Mouse (Mus musculus) MEL (cell line): ENCODE results near the gene Rtn3. TPM values are rescaled to one million over a fixed set of nuclear protein-coding genes. Genes with fewer than 3 reads are reported as not detected.

Experiments used
- DNase-seq: peaks from one replicate; pipeline ENCODE4 v3.0.0; 2011; ENCODE audit warnings: low read depth, low spot score
- H3K27ac ChIP-seq: 2 replicates; pipeline ENCODE4 v1.5.1; 2012; ENCODE audit warnings: low read depth, mild to moderate bottlenecking, control low read depth, low read length, moderate library complexity; ENCODE audit not compliant: control insufficient read depth
- H3K27me3 ChIP-seq, 2 experiments: fragments of 150-350 bp in 1 of 2; sonication (generic) in 1 of 2; 2 replicates each; pipeline ENCODE4 v1.6.1; 2012; ENCODE audit warnings: low read length in 2 of 2, mild to moderate bottlenecking in 2 of 2, improper control_type of control experiment in 1 of 2, moderate library complexity in 1 of 2; ENCODE audit not compliant: insufficient read depth in 2 of 2, control insufficient read depth in 1 of 2
- H3K36me3 ChIP-seq, 2 experiments: 2 replicates each; pipeline ENCODE4 v1.6.1; 2012 to 2014; ENCODE audit warnings: low read length in 2 of 2, improper control_type of control experiment in 1 of 2, inconsistent platforms in 1 of 2, mild to moderate bottlenecking in 1 of 2; ENCODE audit not compliant: insufficient read depth in 2 of 2, control insufficient read depth in 1 of 2
- H3K4me1 ChIP-seq, 2 experiments: fragments of 150-350 bp in 1 of 2; sonication (generic) in 1 of 2; 2 replicates each; pipeline ENCODE4 v1.6.1; 2012; ENCODE audit warnings: low read length in 2 of 2, improper control_type of control experiment in 1 of 2, mild to moderate bottlenecking in 1 of 2; ENCODE audit not compliant: insufficient read depth in 2 of 2, control insufficient read depth in 1 of 2
- H3K4me3 ChIP-seq, 2 experiments: fragments of 150-350 bp in 1 of 2; sonication (generic) in 1 of 2; 2 replicates each; pipeline ENCODE4 v1.5.1; 2012; ENCODE audit warnings: low read depth in 2 of 2, low read length in 2 of 2, mild to moderate bottlenecking in 2 of 2, moderate library complexity in 2 of 2, control low read depth in 1 of 2, improper control_type of control experiment in 1 of 2; ENCODE audit not compliant: control insufficient read depth in 1 of 2, insufficient read depth in 1 of 2
- H3K79me2 ChIP-seq: 2 replicates; pipeline ENCODE4 v1.6.1; 2012; ENCODE audit warnings: mild to moderate bottlenecking, low read length, moderate library complexity; ENCODE audit not compliant: control insufficient read depth, poor library complexity, insufficient read depth
- H3K9ac ChIP-seq: 2 replicates; pipeline ENCODE4 v1.6.1; 2012; ENCODE audit warnings: low read depth, mild to moderate bottlenecking, control low read depth, low read length, moderate library complexity; ENCODE audit not compliant: control insufficient read depth, poor library complexity, severe bottlenecking
- H3K9me3 ChIP-seq: fragments of 150-350 bp; sonication (generic); replicated peaks from 2 replicates; pipeline ENCODE4 v1.6.1; 2012; ENCODE audit warnings: mild to moderate bottlenecking, low read length, improper control_type of control experiment, moderate library complexity; ENCODE audit not compliant: insufficient read depth
- CHD2 ChIP-seq: IDR thresholded peaks from 2 replicates; pipeline ENCODE4 v1.6.1; 2011; ENCODE audit warnings: low read length, improper control_type of control experiment
- CTCF ChIP-seq, 3 experiments: IDR thresholded peaks in 2 of 3; conservative IDR thresholded peaks in 1 of 3; 2 replicates each; pipeline ENCODE4 v1.5.1; 2011 to 2012; ENCODE audit warnings: low read length in 3 of 3, low read depth in 2 of 3, mild to moderate bottlenecking in 2 of 3, improper control_type of control experiment in 1 of 3, inconsistent platforms in 1 of 3, mixed read lengths in 1 of 3, moderate library complexity in 1 of 3; ENCODE audit not compliant: control insufficient read depth in 1 of 3, insufficient read depth in 1 of 3, poor library complexity in 1 of 3, severe bottlenecking in 1 of 3
- GABPA ChIP-seq: IDR thresholded peaks from 2 replicates; pipeline ENCODE4 v1.6.1; 2012; ENCODE audit warnings: low read depth, mild to moderate bottlenecking, inconsistent platforms, low read length, improper control_type of control experiment, moderate library complexity
- MAFK ChIP-seq: IDR thresholded peaks from 2 replicates; pipeline ENCODE4 v1.6.1; 2011; ENCODE audit warnings: low read depth, mild to moderate bottlenecking, low read length, improper control_type of control experiment, borderline replicate concordance
- MAZ ChIP-seq: IDR thresholded peaks from 2 replicates; pipeline ENCODE4 v1.6.1; 2012; ENCODE audit warnings: low read depth, mild to moderate bottlenecking, inconsistent platforms, low read length, improper control_type of control experiment
- MEF2A ChIP-seq: IDR thresholded peaks from 2 replicates; pipeline ENCODE4 v1.6.1; 2014; ENCODE audit warnings: low read depth, mild to moderate bottlenecking, inconsistent platforms, low read length, improper control_type of control experiment; ENCODE audit not compliant: poor library complexity, insufficient replicate concordance, severe bottlenecking; ENCODE audit errors: extremely low read depth
- POLR2A ChIP-seq, 2 experiments: IDR thresholded peaks; 2 replicates each; pipeline ENCODE4 v1.6.1; 2011 to 2012; ENCODE audit warnings: low read length in 2 of 2, mild to moderate bottlenecking in 2 of 2, control low read depth in 1 of 2, improper control_type of control experiment in 1 of 2, low read depth in 1 of 2, moderate library complexity in 1 of 2; ENCODE audit not compliant: control insufficient read depth in 1 of 2, insufficient read depth in 1 of 2, poor library complexity in 1 of 2
- POLR2AphosphoS5 ChIP-seq: IDR thresholded peaks from 2 replicates; pipeline ENCODE4 v1.6.1; 2012; ENCODE audit warnings: low read depth, borderline replicate concordance, mild to moderate bottlenecking, inconsistent platforms, low read length, moderate library complexity, mixed read lengths
- UBTF ChIP-seq: IDR thresholded peaks from 2 replicates; pipeline ENCODE4 v1.6.1; 2012; ENCODE audit warnings: low read depth, mild to moderate bottlenecking, inconsistent platforms, low read length, improper control_type of control experiment, moderate library complexity, borderline replicate concordance; ENCODE audit not compliant: insufficient read depth
- ZC3H11A ChIP-seq: IDR thresholded peaks from 2 replicates; pipeline ENCODE4 v1.6.1; 2012; ENCODE audit warnings: low read depth, mild to moderate bottlenecking, inconsistent platforms, low read length, improper control_type of control experiment
- ZKSCAN1 ChIP-seq: IDR thresholded peaks from 2 replicates; pipeline ENCODE4 v1.6.1; 2012; ENCODE audit warnings: low read depth, mild to moderate bottlenecking, inconsistent platforms, low read length, improper control_type of control experiment, moderate library complexity
- polyA plus RNA-seq, 2 experiments: library from polyadenylated mRNA; stranded (reverse) in 1 of 2; unstranded in 1 of 2; fragments of >175 nt in 1 of 2; fragments of >200 nt in 1 of 2; gene quantifications; 2 replicates each; pipeline versions ENCODE4 v1.2.1 to v1.2.4; 2012; ENCODE audit warnings: low replicate concordance in 2 of 2, low read depth in 1 of 2; ENCODE audit not compliant: insufficient read length in 2 of 2, insufficient read depth in 1 of 2, missing spikeins in 1 of 2
- total RNA-seq: library from RNA; depleted of rRNA; stranded (reverse); fragments of 300-350 nt; gene quantifications from 2 replicates; pipeline ENCODE4 v1.2.3, GENCODE M21; 2012

Gene Rtn3
- total and polyA plus RNA-seq, 3 experiments, result 33.4 to 118 TPM; not detected in 1

GRCm38 (mm10) chr19:7415916-7416833 is 66.9 kb downstream of the Rtn3 start:
- peaks cover 4 to 21% of the 10 kb centered on the region in 2 experiments for H3K4me1 ChIP-seq
- H3K9me3 ChIP-seq, result no peaks in the 10 kb centered on the region
- peaks cover 0 to 2% of the 10 kb centered on the region in 2 experiments; a peak in 2 of 4 replicates for H3K27me3 ChIP-seq
- H3K9ac ChIP-seq, result peak overlapping the region; percentile 86
- DNase-seq, result no peak
- H3K79me2 ChIP-seq, result peaks cover 19% of the 10 kb centered on the region
- H3K4me3 ChIP-seq, result peak overlapping the region; percentile 70 to 96
- TF ChIP-seq ZKSCAN1 (peak; percentile 73; the same call in 1 of the 2 replicates), POLR2AphosphoS5 (no peak), MAFK (no peak), MEF2A (no peak), CTCF (IDR thresholded peaks at IDR 0.05 in 2 of 3, conservative IDR thresholded peaks at IDR 0.05 in 1 of 3; ENCODE audit: control insufficient read depth in 1 of 3, insufficient read depth in 1 of 3, low read depth in 2 of 3, low read length in 3 of 3, poor library complexity in 1 of 3, severe bottlenecking in 1 of 3) (no peak), CHD2 (no peak)
- H3K36me3 ChIP-seq, result peaks cover 0 to 17% of the 10 kb centered on the region in 2 experiments; a peak in 2 of 4 replicates
- H3K27ac ChIP-seq, result no peak overlapping the region

GRCm38 (mm10) chr19:7412361-7412760 is 70.7 kb downstream of the Rtn3 start:
- Histone ChIP-seq H3K27me3 (peaks cover 2 to 4% of the 10 kb centered on the region in 2 experiments; a peak in 2 of 4 replicates), H3K4me3 (no peak overlapping the region), H3K9ac (no peak overlapping the region), H3K36me3 (no peaks in the 10 kb centered on the region), H3K27ac (no peak overlapping the region), H3K79me2 (no peaks in the 10 kb centered on the region; the same call in 1 of the 2 replicates), H3K4me1 (no peaks in the 10 kb centered on the region), H3K9me3 (no peaks in the 10 kb centered on the region)
- no peak for DNase-seq
- TF ChIP-seq ZKSCAN1 (no peak), UBTF (no peak), GABPA (no peak), MAFK (no peak), ZC3H11A (no peak), POLR2A (IDR thresholded peaks at IDR 0.05; ENCODE audit: control insufficient read depth in 1 of 2, insufficient read depth in 1 of 2, low read depth in 1 of 2, low read length in 2 of 2, poor library complexity in 1 of 2) (no peak), MAZ (no peak)
